Mouse (Mus musculus) stomach, embryonic 15.5 days (tissue): ENCODE measurements at regions not wholly inside any gene's neighbourhood (a gene's known extent, or its start where the extent isn't known, plus 50 kb on each side); places are given as distances from the start of the nearest gene placed in this dataset.

Experiments
- ATAC-seq: fragments of 200-750 bp; cut with Nextera tagmentation; 2 replicates; pipeline ENCODE4 v1.8.0; 2017; ENCODE audit warnings: low read depth, moderate number of reproducible peaks, moderate TSS enrichment; ENCODE audit not compliant: insufficient read depth, low FRiP score
- H3K27ac ChIP-seq: fragments of 300-500 bp; sonication (generic); 2 replicates; pipeline ENCODE4 v1.5.1; 2015; ENCODE audit warnings: mild to moderate bottlenecking, inconsistent platforms
- H3K27me3 ChIP-seq: fragments of 300-500 bp; sonication (generic); replicated peaks from 2 replicates; pipeline ENCODE4 v1.6.1; 2015; ENCODE audit warnings: inconsistent platforms
- H3K36me3 ChIP-seq: fragments of 300-500 bp; sonication (generic); 2 replicates; pipeline ENCODE4 v1.6.1; 2015; ENCODE audit warnings: inconsistent platforms
- H3K4me1 ChIP-seq: fragments of 300-500 bp; sonication (generic); 2 replicates; pipeline ENCODE4 v1.6.1; 2015; ENCODE audit warnings: inconsistent platforms
- H3K4me2 ChIP-seq: fragments of 300-500 bp; sonication (generic); 2 replicates; pipeline ENCODE4 v1.6.1; 2015; ENCODE audit warnings: mild to moderate bottlenecking, inconsistent platforms
- H3K4me3 ChIP-seq: fragments of 300-500 bp; sonication (generic); replicated peaks from 2 replicates; pipeline ENCODE4 v1.5.1; 2015; ENCODE audit warnings: inconsistent platforms
- H3K9ac ChIP-seq: fragments of 300-500 bp; sonication (generic); 2 replicates; pipeline ENCODE4 v1.6.1; 2015; ENCODE audit warnings: inconsistent platforms
- H3K9me3 ChIP-seq: fragments of 300-500 bp; sonication (generic); 2 replicates; pipeline ENCODE4 v1.6.1; 2016; ENCODE audit warnings: inconsistent platforms
- WGBS: fragments of 180-500 bp; shearing (Covaris S2); methylation state at CpG from one replicate; pipeline ENCODE4 v1.1.7; 2015; 5-methylcytosine and 5-hydroxymethylcytosine counted together

- ATAC-seq, result no peak
- H3K27ac ChIP-seq, result no peak overlapping the region
- 0 out of 2 replicates have a peak, but pooled peaks cover 6% of the 10 kb centered on the region for H3K4me1 ChIP-seq
- 53% methylated on average over 4 of the region's 4 CpGs for WGBS
- no peaks in the 10 kb centered on the region for H3K27me3 ChIP-seq
- no peaks in the 10 kb centered on the region for H3K9me3 ChIP-seq
- H3K4me2 ChIP-seq, result no peak overlapping the region
- no peak overlapping the region for H3K9ac ChIP-seq
- H3K4me3 ChIP-seq, result no peak overlapping the region
- H3K36me3 ChIP-seq, result no peaks in the 10 kb centered on the region
Measured at GRCm38 (mm10) chr8:33997676-33998075, 113.9 kb downstream of the Gm10131 start.

- Histone ChIP-seq H3K9ac (no peak overlapping the region), H3K36me3 (no peaks in the 10 kb centered on the region), H3K4me1 (0 out of 2 replicates have a peak, but pooled peaks cover 7% of the 10 kb centered on the region), H3K27me3 (no peaks in the 10 kb centered on the region), H3K27ac (peak overlapping the region; percentile 49; the same call in 1 of the 2 replicates), H3K4me3 (no peak overlapping the region), H3K4me2 (no peak overlapping the region), H3K9me3 (no peaks in the 10 kb centered on the region)
- 33% methylated on average over 11 of the region's 11 CpGs for WGBS
- ATAC-seq, result peak; percentile 89
Measured at GRCm38 (mm10) chr8:33992946-33993345, 118.6 kb downstream of the Gm10131 start.

- H3K4me3 ChIP-seq, result 0 out of 2 replicates have a peak overlapping the region, but pooled peaks have one; percentile 5
- H3K27ac ChIP-seq, result peak overlapping the region; percentile 49; the same call in 1 of the 2 replicates
- 0 out of 2 replicates have a peak, but pooled peaks cover 7% of the 10 kb centered on the region for H3K4me1 ChIP-seq
- 51% methylated on average over 12 of the region's 12 CpGs for WGBS
- no peak overlapping the region for H3K9ac ChIP-seq
- no peaks in the 10 kb centered on the region for H3K27me3 ChIP-seq
- H3K36me3 ChIP-seq, result no peaks in the 10 kb centered on the region
- ATAC-seq, result 0 out of 2 replicates have a peak, but pooled peaks have one; percentile 4
- peak overlapping the region; percentile 36; the same call in 1 of the 2 replicates for H3K4me2 ChIP-seq
- no peaks in the 10 kb centered on the region for H3K9me3 ChIP-seq
Measured at GRCm38 (mm10) chr8:33991917-33992875, 119.3 kb downstream of the Gm10131 start.

GRCm38 (mm10) chr8:33991165-33991916, 120.2 kb downstream of the Gm10131 start:
- H3K9ac ChIP-seq, result no peak overlapping the region

GRCm38 (mm10) chr8:33990039-33990438, 121.5 kb downstream of the Gm10131 start:
- no peak overlapping the region for H3K9ac ChIP-seq
- no peak for ATAC-seq
- 0 out of 2 replicates have a peak, but pooled peaks cover 7% of the 10 kb centered on the region for H3K4me1 ChIP-seq
- H3K4me3 ChIP-seq, result no peak overlapping the region
- WGBS, result 65% methylated on average over 9 of the region's 9 CpGs
- no peak overlapping the region for H3K27ac ChIP-seq
- H3K27me3 ChIP-seq, result no peaks in the 10 kb centered on the region
- H3K36me3 ChIP-seq, result no peaks in the 10 kb centered on the region
- no peaks in the 10 kb centered on the region for H3K9me3 ChIP-seq
- no peak overlapping the region for H3K4me2 ChIP-seq

More at GRCm38 (mm10) chr8:33991165-33991916, 120.2 kb downstream of the Gm10131 start:
- no peaks in the 10 kb centered on the region for H3K9me3 ChIP-seq
- H3K4me3 ChIP-seq, result 0 out of 2 replicates have a peak overlapping the region, but pooled peaks have one; percentile 5
- H3K27ac ChIP-seq, result peak overlapping the region; percentile 4; the same call in 1 of the 2 replicates
- ATAC-seq, result no peak
- WGBS, result 36% methylated on average over 17 of the region's 17 CpGs
- no peaks in the 10 kb centered on the region for H3K27me3 ChIP-seq
- H3K4me1 ChIP-seq, result 0 out of 2 replicates have a peak, but pooled peaks cover 7% of the 10 kb centered on the region
- H3K36me3 ChIP-seq, result no peaks in the 10 kb centered on the region
- H3K4me2 ChIP-seq, result peak overlapping the region; percentile 36

GRCm38 (mm10) chr8:33987755-33988104, 123.8 kb downstream of the Gm10131 start:
- Histone ChIP-seq H3K36me3 (no peaks in the 10 kb centered on the region), H3K27me3 (no peaks in the 10 kb centered on the region), H3K9me3 (no peaks in the 10 kb centered on the region), H3K4me2 (peak overlapping the region; percentile 1; the same call in 1 of the 2 replicates), H3K4me1 (0 out of 2 replicates have a peak, but pooled peaks cover 2% of the 10 kb centered on the region), H3K4me3 (no peak overlapping the region), H3K27ac (peak overlapping the region; percentile 78), H3K9ac (no peak overlapping the region)
- WGBS, result 67% methylated on average over 10 of the region's 10 CpGs
- ATAC-seq, result 0 out of 2 replicates have a peak, but pooled peaks have one; percentile 24

- Histone ChIP-seq H3K4me2 (peak overlapping the region; percentile 1; the same call in 1 of the 2 replicates), H3K4me3 (no peak overlapping the region)
- ATAC-seq, result peak; percentile 75
Measured at GRCm38 (mm10) chr8:33987091-33987754, 124.3 kb downstream of the Gm10131 start.

GRCm38 (mm10) chr8:33986657-33987056, 124.9 kb downstream of the Gm10131 start:
- Histone ChIP-seq H3K4me2 (peak overlapping the region; percentile 13; the same call in 1 of the 2 replicates), H3K27me3 (no peaks in the 10 kb centered on the region), H3K9ac (no peak overlapping the region), H3K4me3 (no peak overlapping the region), H3K4me1 (no peaks in the 10 kb centered on the region), H3K9me3 (no peaks in the 10 kb centered on the region), H3K36me3 (no peaks in the 10 kb centered on the region), H3K27ac (peak overlapping the region; percentile 78)
- ATAC-seq, result no peak
- 80% methylated on average over 6 of the region's 6 CpGs for WGBS

More at GRCm38 (mm10) chr8:33987091-33987754, 124.3 kb downstream of the Gm10131 start:
- peak overlapping the region; percentile 78 for H3K27ac ChIP-seq
- H3K9ac ChIP-seq, result no peak overlapping the region
- H3K9me3 ChIP-seq, result no peaks in the 10 kb centered on the region
- no peaks in the 10 kb centered on the region for H3K27me3 ChIP-seq
- WGBS, result 58% methylated on average over 15 of the region's 15 CpGs
- no peaks in the 10 kb centered on the region for H3K4me1 ChIP-seq
- H3K36me3 ChIP-seq, result no peaks in the 10 kb centered on the region

- no peak overlapping the region for H3K4me3 ChIP-seq
- no peaks in the 10 kb centered on the region for H3K9me3 ChIP-seq
- H3K36me3 ChIP-seq, result no peaks in the 10 kb centered on the region
- no peaks in the 10 kb centered on the region for H3K27me3 ChIP-seq
- H3K4me2 ChIP-seq, result no peak overlapping the region
- no peak overlapping the region; the same call in 1 of the 2 replicates for H3K27ac ChIP-seq
- ATAC-seq, result no peak
- 64% methylated on average over 11 of the region's 11 CpGs for WGBS
- H3K9ac ChIP-seq, result no peak overlapping the region
- no peaks in the 10 kb centered on the region for H3K4me1 ChIP-seq
Measured at GRCm38 (mm10) chr8:33985430-33985977, 126.0 kb downstream of the Gm10131 start.

GRCm38 (mm10) chr8:33981629-33982028, 129.9 kb downstream of the Gm10131 start:
- WGBS, result 76% methylated on average over 4 of the region's 4 CpGs
- no peak overlapping the region for H3K27ac ChIP-seq
- H3K4me3 ChIP-seq, result no peak overlapping the region
- ATAC-seq, result no peak
- H3K4me2 ChIP-seq, result no peak overlapping the region
- H3K36me3 ChIP-seq, result no peaks in the 10 kb centered on the region
- H3K9ac ChIP-seq, result no peak overlapping the region
- H3K4me1 ChIP-seq, result peaks cover 8% of the 10 kb centered on the region
- no peaks in the 10 kb centered on the region for H3K9me3 ChIP-seq
- H3K27me3 ChIP-seq, result no peaks in the 10 kb centered on the region

GRCm38 (mm10) chr8:33980999-33981398, 130.5 kb downstream of the Gm10131 start:
- no peak overlapping the region for H3K4me3 ChIP-seq
- peaks cover 8% of the 10 kb centered on the region for H3K4me1 ChIP-seq
- no peak overlapping the region for H3K27ac ChIP-seq
- no peak overlapping the region for H3K4me2 ChIP-seq
- no peak overlapping the region for H3K9ac ChIP-seq
- H3K9me3 ChIP-seq, result no peaks in the 10 kb centered on the region
- WGBS, result 29% methylated on average over 7 of the region's 7 CpGs
- H3K36me3 ChIP-seq, result no peaks in the 10 kb centered on the region
- peak; percentile 72; the same call in 1 of the 2 replicates for ATAC-seq
- no peaks in the 10 kb centered on the region for H3K27me3 ChIP-seq
